Mouse (Mus musculus): ENCODE results near the gene Rpp25l. TPM values are rescaled to one million over a fixed set of nuclear protein-coding genes. Genes with fewer than 3 reads are reported as not detected.
A peak's percentile ranks its signal among the peaks of the same experiment; 100 is the strongest.

Rpp25l gene
- polyA plus RNA-seq, 1 experiment from 2014 or later, result 83.3 TPM

DNA sequence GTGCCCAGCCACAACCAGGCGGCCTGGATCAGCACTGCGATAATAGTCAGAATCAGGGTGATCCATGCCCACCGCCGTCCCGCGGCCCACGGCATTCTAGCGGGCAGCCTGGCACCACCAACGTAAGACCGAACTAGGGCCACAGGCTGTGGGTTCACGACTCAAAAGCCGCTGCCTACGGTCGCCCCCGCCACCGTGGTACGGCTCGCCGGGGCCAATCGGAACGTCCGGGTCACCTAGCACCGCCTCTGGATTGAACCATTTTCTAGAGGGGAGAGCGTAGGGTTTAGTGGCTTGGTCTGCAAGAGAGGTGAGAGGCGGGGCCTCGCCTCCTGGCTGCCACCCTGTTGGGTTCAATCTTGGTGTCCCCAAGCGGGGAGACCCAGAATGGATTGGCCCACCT lies 27.8 kb upstream of the Rpp25l start:
- DNase-seq (ENCODE audit: low spot score), result peak; percentile 97
- H3K4me1 ChIP-seq (ENCODE audit: control insufficient read depth, insufficient read depth, low read length), result peaks cover 8% of the 10 kb centered on the region
- peak overlapping the region; percentile 70 for H3K9ac ChIP-seq (ENCODE audit: low read length)
- peak; percentile 96 for ATAC-seq
- under 1% methylated on average over 27 of the region's 27 CpGs for WGBS
- H3K27ac ChIP-seq (ENCODE audit: low read depth, low read length), result peak overlapping the region; percentile 40
- peak overlapping the region; percentile 54 for H3K4me3 ChIP-seq (ENCODE audit: low read depth, low read length)
- H3K9me3 ChIP-seq (replicated peaks; ENCODE audit: control insufficient read depth, low read length), result no peaks in the 10 kb centered on the region
- H3K36me3 ChIP-seq (ENCODE audit: control insufficient read depth, insufficient read depth, low read length), result peaks cover 14% of the 10 kb centered on the region
- peak overlapping the region; percentile 78 for H3K4me2 ChIP-seq (ENCODE audit: low read length)
- H3K27me3 ChIP-seq (replicated peaks; ENCODE audit: control insufficient read depth, insufficient read depth, low read length), result no peaks in the 10 kb centered on the region

DNA sequence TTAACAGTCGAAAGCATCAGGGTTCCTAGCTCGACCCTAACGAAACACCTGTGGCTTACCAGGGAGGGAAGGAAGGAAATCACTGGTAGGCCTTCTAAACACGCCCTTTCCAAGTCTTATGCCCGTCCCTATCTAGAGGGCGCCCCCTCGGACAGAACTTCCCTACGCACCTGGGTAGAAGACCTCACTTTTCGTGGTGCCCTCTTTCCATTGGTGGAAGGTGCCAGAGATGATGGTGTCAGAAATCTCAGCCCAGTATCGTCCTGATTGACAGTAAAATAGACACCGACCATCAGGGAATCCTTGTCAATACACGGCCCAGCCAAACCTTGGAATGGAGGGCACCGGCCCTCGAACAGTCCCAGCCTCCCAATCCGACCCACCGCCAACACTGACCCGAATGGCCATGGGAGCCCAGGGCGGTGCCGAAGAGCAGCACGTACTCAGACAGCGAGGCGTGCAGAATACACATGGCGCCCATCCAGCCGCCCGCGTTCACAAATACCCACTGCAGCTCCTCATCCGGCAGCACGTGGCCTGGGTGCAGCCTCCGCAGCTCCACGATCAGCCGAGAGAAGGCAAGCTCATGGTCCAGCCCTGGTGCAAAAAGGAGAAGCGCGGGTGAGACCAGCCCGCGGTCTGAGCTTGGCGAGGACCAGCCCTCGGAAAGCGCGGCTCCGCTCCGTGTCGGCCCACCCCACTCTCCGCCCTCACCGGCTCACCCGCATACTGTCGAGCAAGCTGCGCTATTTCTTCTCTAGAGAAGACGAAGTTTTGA lies 27.2 kb upstream of the Rpp25l start:
- Histone ChIP-seq H3K9ac (ENCODE audit: low read length) (peak overlapping the region; percentile 70), H3K36me3 (ENCODE audit: control insufficient read depth, insufficient read depth, low read length) (peaks cover 14% of the 10 kb centered on the region), H3K4me3 (ENCODE audit: low read depth, low read length) (peak overlapping the region; percentile 54), H3K4me1 (ENCODE audit: control insufficient read depth, insufficient read depth, low read length) (peaks cover 8% of the 10 kb centered on the region), H3K9me3 (replicated peaks; ENCODE audit: control insufficient read depth, low read length) (no peaks in the 10 kb centered on the region), H3K27me3 (replicated peaks; ENCODE audit: control insufficient read depth, insufficient read depth, low read length) (no peaks in the 10 kb centered on the region), H3K4me2 (ENCODE audit: low read length) (peak overlapping the region; percentile 78), H3K27ac (ENCODE audit: low read depth, low read length) (peak overlapping the region; percentile 40)
- DNase-seq (ENCODE audit: low spot score) (peak; percentile 63), ATAC-seq (peak; percentile 81)
- whole genome bisulfite sequencing, result under 1% methylated on average over 48 of the region's 48 CpGs

DNA sequence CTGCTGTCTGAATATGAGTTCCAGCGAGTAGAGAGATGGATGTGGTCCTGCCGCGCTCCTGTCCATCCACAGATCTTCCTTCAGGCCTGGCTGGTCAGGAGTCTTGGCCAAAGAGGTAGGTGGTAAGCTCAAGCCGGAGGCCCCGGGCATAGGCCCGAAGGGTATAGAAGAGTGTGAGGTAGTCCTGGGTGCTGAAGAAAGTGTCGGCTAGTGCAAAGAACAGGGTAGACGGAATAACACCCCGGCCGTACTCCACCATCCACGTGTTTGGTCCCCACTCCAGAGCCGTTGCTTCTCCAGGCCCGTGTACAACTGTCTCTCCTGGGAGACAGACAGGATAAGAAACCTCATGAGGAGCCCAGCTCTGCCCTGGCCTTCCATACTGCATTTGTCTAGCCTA lies 25.9 kb upstream of the Rpp25l start:
- Histone ChIP-seq H3K36me3 (ENCODE audit: control insufficient read depth, insufficient read depth, low read length) (peaks cover 14% of the 10 kb centered on the region), H3K27ac (ENCODE audit: low read depth, low read length) (no peak overlapping the region), H3K9me3 (replicated peaks; ENCODE audit: control insufficient read depth, low read length) (no peaks in the 10 kb centered on the region), H3K4me1 (ENCODE audit: control insufficient read depth, insufficient read depth, low read length) (peaks cover 8% of the 10 kb centered on the region), H3K4me2 (ENCODE audit: low read length) (0 out of 2 replicates have a peak overlapping the region, but pooled peaks have one; percentile 78), H3K9ac (ENCODE audit: low read length) (no peak overlapping the region), H3K4me3 (ENCODE audit: low read depth, low read length) (no peak overlapping the region), H3K27me3 (replicated peaks; ENCODE audit: control insufficient read depth, insufficient read depth, low read length) (no peaks in the 10 kb centered on the region)
- ATAC-seq (no peak), DNase-seq (ENCODE audit: low spot score) (no peak)
- 92% methylated on average over 13 of the region's 13 CpGs for WGBS

DNA sequence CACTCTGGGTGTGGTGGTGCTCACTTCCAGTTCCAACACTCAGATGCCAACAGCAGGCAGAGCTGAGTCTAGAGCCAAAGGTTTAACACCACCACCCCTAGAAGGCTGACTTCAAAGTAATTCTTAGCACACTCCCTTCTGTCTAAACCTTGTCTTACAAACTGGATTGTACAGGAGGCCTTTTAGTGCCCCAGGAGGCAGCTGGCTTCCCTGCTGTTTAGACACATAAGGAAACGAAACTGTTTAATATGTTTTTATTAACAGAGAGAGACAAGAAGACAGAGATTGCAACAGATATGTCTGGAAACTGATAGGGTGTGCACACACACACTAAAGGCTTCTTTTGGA lies 24.9 kb upstream of the Rpp25l start:
- ATAC-seq, result no peak
- WGBS, result 63% methylated on average over 1 of the region's 1 CpGs
- H3K4me3 ChIP-seq (ENCODE audit: low read depth, low read length), result no peak overlapping the region

DNA sequence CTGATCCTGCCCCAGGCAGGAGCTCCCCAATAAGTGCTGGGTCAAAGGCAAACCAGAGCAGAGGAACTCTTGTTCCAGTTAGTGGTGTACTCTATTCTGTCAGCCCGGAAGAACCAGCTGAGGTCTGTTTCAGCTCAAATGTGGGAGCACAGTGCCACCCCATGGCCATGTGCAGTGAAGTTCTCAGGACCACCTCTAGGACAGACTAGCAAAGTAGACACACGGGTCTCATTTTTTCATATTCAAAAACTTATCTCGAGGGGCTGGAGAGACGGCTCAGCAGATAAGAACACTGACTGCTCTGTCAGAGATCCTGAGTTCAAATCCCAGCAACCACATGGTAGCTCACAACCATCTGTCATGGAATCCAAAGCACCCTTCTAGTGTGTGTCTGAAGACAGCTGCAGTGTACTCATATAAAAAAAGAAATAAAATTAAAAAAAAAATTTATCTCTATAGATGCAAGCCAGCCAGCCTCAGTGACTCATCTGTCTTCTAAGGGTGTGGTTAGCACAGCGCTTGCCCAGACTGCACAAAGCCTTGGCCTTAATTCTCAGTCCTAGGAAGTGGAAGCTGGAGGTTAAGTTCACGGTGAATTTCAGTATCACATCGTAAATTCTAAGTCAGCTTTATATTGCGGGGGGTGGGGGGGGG lies 24.4 kb upstream of the Rpp25l start:
- Histone ChIP-seq H3K27ac (ENCODE audit: low read depth, low read length) (no peak overlapping the region), H3K4me2 (ENCODE audit: low read length) (no peak overlapping the region), H3K27me3 (replicated peaks; ENCODE audit: control insufficient read depth, insufficient read depth, low read length) (0 out of 2 replicates have a peak, but pooled peaks cover 7% of the 10 kb centered on the region), H3K9ac (ENCODE audit: low read length) (no peak overlapping the region), H3K9me3 (replicated peaks; ENCODE audit: control insufficient read depth, low read length) (no peaks in the 10 kb centered on the region), H3K4me3 (ENCODE audit: low read depth, low read length) (no peak overlapping the region), H3K36me3 (ENCODE audit: control insufficient read depth, insufficient read depth, low read length) (peaks cover 14% of the 10 kb centered on the region), H3K4me1 (ENCODE audit: control insufficient read depth, insufficient read depth, low read length) (peaks cover 8% of the 10 kb centered on the region)
- WGBS, result 47% methylated on average over 8 of the region's 8 CpGs
- peak; percentile 85 for DNase-seq (ENCODE audit: low spot score)
- peak; percentile 49; the same call in 1 of the 2 replicates for ATAC-seq

More for the DNA sequence above, 24.9 kb upstream of the Rpp25l start:
- Histone ChIP-seq H3K4me2 (ENCODE audit: low read length) (no peak overlapping the region), H3K9me3 (replicated peaks; ENCODE audit: control insufficient read depth, low read length) (no peaks in the 10 kb centered on the region), H3K9ac (ENCODE audit: low read length) (no peak overlapping the region), H3K36me3 (ENCODE audit: control insufficient read depth, insufficient read depth, low read length) (peaks cover 14% of the 10 kb centered on the region), H3K27me3 (replicated peaks; ENCODE audit: control insufficient read depth, insufficient read depth, low read length) (0 out of 2 replicates have a peak, but pooled peaks cover 2% of the 10 kb centered on the region), H3K27ac (ENCODE audit: low read depth, low read length) (no peak overlapping the region), H3K4me1 (ENCODE audit: control insufficient read depth, insufficient read depth, low read length) (peaks cover 8% of the 10 kb centered on the region)
- no peak for DNase-seq (ENCODE audit: low spot score)

DNA sequence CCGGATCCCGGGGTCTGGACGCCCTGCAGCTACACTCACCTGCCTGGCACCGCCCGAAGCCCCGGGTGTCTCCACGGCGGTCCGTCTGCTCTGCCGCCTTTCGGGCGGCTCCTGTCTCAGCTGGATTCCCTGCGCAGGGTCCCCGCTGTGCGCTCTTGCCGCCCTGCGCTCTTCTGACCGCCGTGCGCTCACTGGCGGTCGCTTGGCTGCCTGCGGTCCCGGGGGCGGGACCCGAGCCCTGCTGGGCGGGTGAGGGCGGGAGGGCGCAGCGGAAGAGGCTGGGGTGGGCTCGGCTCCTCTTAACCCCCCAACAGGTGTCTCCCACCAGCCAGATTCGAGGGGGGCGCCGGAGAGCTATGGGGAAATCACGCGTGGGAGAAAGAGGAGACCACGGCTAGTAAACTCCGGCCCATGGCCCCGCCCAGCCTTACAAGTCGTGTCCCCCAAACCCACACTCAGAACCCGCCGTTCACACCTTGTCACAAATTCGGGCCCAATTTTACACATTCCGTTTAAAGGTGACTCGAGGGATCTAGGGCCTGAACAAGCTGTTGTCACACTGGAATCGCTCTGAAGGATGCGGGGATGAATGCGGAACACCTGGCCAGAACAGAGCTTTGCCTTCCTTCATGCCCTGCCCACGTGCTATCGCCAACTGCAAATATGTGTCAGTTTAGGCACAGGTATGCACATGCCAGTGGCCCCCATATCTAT lies 17.9 kb upstream of the Rpp25l start, which contains the start of gene Arid3c:
Arid3c (minus strand) TSS at position 91 of the 714 bp plus-strand sequence.
- H3K4me1 ChIP-seq (ENCODE audit: control insufficient read depth, insufficient read depth, low read length), result peaks cover 13% of the 10 kb centered on the region; the same call in 1 of the 2 replicates

DNA sequence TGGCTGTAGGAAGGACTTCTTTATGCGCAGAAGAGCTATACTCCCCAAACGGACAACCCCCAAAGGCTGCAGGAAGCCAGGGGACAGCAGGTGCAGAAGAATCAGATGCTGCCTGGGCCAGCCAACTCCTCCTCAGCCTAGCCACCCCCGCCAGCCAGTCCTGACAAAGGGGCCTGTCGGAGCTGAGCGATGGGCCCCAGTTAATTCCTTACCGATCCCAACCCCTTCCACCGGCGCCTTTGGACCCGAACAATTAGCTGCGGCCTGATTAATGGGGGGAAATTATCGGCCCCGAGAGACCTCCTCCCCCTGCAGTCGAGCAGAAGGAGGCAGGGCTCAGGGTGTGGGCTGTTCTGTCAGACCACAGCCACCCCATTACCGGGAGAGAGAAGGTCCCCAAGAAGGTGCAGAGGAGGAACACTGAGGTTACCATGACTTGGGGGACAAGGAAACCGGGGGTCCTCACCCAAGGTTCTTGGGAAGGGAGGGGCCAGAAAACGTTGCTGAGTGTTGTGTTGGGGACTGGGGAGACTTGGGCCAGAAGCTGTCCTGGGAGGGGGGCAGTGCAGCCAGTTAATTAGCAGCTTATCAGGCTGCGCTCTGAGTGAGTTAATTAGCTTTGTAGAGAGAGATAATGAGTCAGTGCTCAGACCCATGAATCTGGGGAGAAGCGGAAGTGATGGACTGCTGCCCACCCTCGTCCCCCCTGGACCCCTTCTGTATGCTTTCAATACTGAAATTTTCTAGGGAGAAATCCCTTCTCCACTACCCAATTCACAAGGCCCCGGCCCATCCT lies 13.7 kb upstream of the Rpp25l start:
- peaks cover 24% of the 10 kb centered on the region for H3K4me1 ChIP-seq (ENCODE audit: control insufficient read depth, insufficient read depth, low read length)
- peak overlapping the region; percentile 49; the same call in 1 of the 2 replicates for H3K27ac ChIP-seq (ENCODE audit: low read depth, low read length)
- peak overlapping the region; percentile 34 for H3K4me2 ChIP-seq (ENCODE audit: low read length)
- no peaks in the 10 kb centered on the region for H3K9me3 ChIP-seq (replicated peaks; ENCODE audit: control insufficient read depth, low read length)
- peak; percentile 65 for DNase-seq (ENCODE audit: low spot score)
- 2% methylated on average over 20 of the region's 20 CpGs for WGBS
- peak; percentile 38; the same call in 1 of the 2 replicates for ATAC-seq
- no peak overlapping the region for H3K4me3 ChIP-seq (ENCODE audit: low read depth, low read length)
- peaks cover 52% of the 10 kb centered on the region for H3K27me3 ChIP-seq (replicated peaks; ENCODE audit: control insufficient read depth, insufficient read depth, low read length)
- H3K9ac ChIP-seq (ENCODE audit: low read length), result peak overlapping the region; percentile 26; the same call in 1 of the 2 replicates
- no peaks in the 10 kb centered on the region for H3K36me3 ChIP-seq (ENCODE audit: control insufficient read depth, insufficient read depth, low read length)

More for the DNA sequence above, 17.9 kb upstream of the Rpp25l start, which contains the start of gene Arid3c:
- peak within 1 kb of the TSS; percentile 21; the same call in 1 of the 2 replicates for H3K9ac ChIP-seq (ENCODE audit: low read length)
- H3K4me2 ChIP-seq (ENCODE audit: low read length), result peak within 1 kb of the TSS; percentile 63
- WGBS, result 2% methylated on average over 50 of the region's 50 CpGs
- H3K4me3 ChIP-seq (ENCODE audit: low read depth, low read length), result peak within 1 kb of the TSS; percentile 31
- ATAC-seq (no peak), DNase-seq (ENCODE audit: low spot score) (peak; percentile 33)
- H3K9me3 ChIP-seq (replicated peaks; ENCODE audit: control insufficient read depth, low read length), result no peaks in the 10 kb centered on the region
- H3K36me3 ChIP-seq (ENCODE audit: control insufficient read depth, insufficient read depth, low read length), result no peaks in the 10 kb centered on the region
- peaks cover 49% of the 10 kb centered on the region for H3K27me3 ChIP-seq (replicated peaks; ENCODE audit: control insufficient read depth, insufficient read depth, low read length)
- H3K27ac ChIP-seq (ENCODE audit: low read depth, low read length), result no peak within 1 kb of the TSS

DNA sequence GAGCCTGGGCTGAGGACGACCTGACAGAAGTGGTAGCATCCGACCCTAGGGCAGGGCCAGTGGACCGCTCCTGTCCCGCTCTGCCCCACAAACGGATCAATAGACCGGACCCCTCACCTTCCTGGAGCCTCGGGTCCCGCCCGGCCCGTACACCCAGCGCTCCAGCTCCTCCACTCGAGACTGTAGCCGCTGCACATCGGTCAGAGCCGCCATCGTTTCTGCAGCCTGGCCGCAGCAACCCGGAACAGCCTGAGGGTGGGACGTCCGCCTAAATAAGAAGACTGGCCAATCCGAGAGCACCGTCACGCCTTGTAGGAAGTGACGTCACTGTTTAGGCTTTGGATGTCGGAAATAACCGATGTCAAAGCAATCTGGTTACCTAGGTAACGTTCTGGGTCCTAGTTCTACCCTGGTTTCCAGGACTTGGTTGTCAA lies 9.6 kb upstream of the Rpp25l start, which contains the start of gene Dctn3:
Dctn3 (minus strand) TSS at position 253 of the 434 bp plus-strand sequence.
- no peaks in the 10 kb centered on the region for H3K9me3 ChIP-seq (replicated peaks; ENCODE audit: control insufficient read depth, low read length)
- H3K36me3 ChIP-seq (ENCODE audit: control insufficient read depth, insufficient read depth, low read length), result peaks cover 23% of the 10 kb centered on the region
- DNase-seq (ENCODE audit: low spot score) (peak; percentile 100), ATAC-seq (peak; percentile 96)
- H3K9ac ChIP-seq (ENCODE audit: low read length), result peak within 1 kb of the TSS; percentile 91
- peak within 1 kb of the TSS; percentile 93 for H3K4me3 ChIP-seq (ENCODE audit: low read depth, low read length)
- H3K4me1 ChIP-seq (ENCODE audit: control insufficient read depth, insufficient read depth, low read length), result peaks cover 27% of the 10 kb centered on the region
- H3K27ac ChIP-seq (ENCODE audit: low read depth, low read length), result no peak within 1 kb of the TSS
- H3K4me2 ChIP-seq (ENCODE audit: low read length), result peak within 1 kb of the TSS; percentile 86
- WGBS, result under 1% methylated on average over 27 of the region's 27 CpGs
- H3K27me3 ChIP-seq (replicated peaks; ENCODE audit: control insufficient read depth, insufficient read depth, low read length), result peaks cover 15% of the 10 kb centered on the region
